Mouse (Mus musculus) WW6 (cell line): ENCODE data around the gene Atp11a.

Experiments used
- DNase-seq: peaks from one replicate; pipeline ENCODE4 v3.0.0-alpha.2; 2013; ENCODE audit warnings: low read depth, low spot score

Atp11a gene

DNA sequence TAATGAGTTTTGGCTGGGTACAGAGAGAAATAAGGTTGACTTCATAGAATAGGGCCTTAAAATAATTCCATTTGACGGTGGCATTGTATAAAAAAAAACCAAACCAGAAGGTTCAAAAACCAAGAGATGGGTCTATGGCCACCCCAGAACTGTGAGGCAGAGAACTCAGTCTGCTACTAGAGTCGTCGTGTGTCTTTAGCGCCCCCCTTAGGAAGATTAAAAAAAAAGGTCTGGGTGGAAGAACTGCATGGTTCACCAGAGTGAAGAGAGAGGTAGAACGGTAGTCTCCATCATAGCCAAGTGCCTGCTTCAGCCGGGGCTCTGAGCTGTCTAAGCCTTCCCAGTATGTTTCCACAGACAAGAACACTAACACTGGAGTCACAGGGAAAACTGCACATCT, 54.4 kb downstream of the Atp11a start:
- DNase-seq, result no peak

GRCm38 (mm10) chr8:12816412-12816811, 59.6 kb downstream of the Atp11a start:
- DNase-seq, result no peak

- DNase-seq, result no peak
Measured at GRCm38 (mm10) chr8:12822892-12823291, 66.1 kb downstream of the Atp11a start.

DNA sequence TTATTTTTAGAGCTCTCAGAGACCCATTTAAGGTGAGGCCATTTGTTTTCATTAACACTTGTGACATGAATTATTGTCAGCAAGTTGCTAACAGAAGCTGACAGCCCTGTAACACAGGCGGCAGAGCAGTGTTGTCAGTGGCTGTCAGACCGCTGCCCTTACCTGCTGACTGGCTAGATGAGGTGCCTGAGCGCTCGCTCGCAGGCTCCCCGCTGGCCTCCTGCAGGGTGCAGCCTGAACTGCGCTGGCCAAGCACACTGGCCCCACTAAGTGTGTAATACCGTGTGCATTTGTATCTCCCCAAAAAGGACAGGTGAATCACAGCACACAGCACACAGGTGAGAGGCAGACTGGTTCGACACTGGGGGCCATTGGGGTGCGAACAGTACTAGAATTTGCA, 67.7 kb downstream of the Atp11a start:
- no peak for DNase-seq

DNA sequence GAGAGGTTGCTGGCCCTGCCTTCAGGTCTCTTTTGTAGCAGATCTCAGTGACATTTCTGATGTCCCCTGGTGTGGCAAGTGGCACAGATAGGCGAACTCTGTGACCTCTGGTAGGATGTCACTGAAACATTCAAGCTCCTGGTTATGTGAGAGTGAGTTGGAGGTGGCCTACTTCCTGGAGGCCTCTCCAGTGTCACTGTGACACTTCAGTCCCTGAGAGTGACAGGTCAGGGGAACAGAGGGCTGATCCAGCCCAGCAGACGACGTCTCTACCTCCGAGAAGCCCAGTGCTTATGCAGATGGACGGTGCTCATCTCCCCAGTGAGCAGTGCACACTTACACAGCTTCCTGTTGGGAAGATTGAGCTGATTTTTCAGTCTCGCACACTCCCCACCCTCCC, 68.4 kb downstream of the Atp11a start:
- no peak for DNase-seq

DNA sequence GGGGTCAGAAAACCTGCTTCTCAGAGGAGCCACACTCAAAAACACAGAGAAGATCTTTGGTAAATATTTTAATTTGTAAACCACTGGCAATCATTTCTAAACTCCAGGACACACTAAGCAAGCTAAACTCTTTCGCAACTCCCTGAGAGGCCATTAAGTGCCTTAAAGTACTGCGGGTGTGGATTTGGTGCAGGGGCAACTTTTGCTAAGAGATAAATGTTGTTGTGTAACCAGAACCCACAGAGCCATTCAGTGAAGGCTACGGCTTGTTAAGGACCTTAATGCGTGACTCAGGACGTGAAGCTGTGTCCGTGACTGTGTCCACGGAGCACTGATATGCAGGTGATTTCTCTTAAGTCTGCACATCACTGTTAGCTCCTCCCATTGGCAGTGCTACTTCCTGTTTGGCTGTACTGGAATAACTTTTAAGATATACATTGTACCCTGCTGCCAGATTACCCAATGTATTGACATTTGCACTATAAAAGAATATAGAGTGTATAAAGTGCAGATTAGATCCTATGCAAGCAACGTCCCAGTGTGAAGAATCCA, 68.9 kb downstream of the Atp11a start:
- DNase-seq, result no peak

DNA sequence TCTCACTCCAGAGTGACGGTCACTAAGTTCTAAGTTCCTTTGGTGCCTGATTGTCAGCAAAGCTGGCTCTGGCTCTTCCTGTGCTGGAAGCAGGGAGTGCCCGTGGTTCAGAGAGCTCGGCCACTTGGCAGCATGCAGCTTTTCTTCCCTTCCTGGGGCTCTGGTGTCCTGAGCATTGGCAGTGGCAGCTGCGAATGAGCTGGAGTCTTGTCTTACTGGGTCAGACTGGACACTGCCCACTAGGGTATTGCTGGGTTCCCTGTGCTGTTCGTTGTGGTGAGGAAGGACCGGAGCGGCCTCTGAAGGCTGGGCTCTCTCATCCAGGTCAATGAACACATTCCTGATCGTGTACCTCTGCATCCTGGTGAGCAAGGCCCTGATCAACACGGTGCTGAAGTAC, 70.3 kb downstream of the Atp11a start:
- no peak for DNase-seq

DNA sequence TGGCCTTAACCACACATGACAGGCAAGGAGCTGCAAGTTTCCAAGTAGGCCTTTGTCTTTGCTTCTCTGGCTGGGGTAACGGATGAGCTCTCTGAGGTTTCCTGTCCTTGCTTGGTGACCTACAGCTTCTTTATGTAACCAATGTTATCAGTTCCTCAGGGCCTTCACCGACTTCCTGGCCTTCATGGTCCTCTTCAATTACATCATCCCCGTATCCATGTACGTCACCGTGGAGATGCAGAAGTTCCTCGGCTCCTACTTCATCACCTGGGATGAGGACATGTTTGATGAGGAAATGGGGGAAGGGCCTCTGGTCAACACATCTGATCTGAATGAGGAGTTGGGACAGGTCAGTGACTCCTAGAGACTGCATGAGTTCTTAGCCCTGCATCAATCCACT, 71.5 kb downstream of the Atp11a start:
- DNase-seq, result no peak

GRCm38 (mm10) chr8:12829381-12829780, 72.6 kb downstream of the Atp11a start:
- no peak for DNase-seq

DNA sequence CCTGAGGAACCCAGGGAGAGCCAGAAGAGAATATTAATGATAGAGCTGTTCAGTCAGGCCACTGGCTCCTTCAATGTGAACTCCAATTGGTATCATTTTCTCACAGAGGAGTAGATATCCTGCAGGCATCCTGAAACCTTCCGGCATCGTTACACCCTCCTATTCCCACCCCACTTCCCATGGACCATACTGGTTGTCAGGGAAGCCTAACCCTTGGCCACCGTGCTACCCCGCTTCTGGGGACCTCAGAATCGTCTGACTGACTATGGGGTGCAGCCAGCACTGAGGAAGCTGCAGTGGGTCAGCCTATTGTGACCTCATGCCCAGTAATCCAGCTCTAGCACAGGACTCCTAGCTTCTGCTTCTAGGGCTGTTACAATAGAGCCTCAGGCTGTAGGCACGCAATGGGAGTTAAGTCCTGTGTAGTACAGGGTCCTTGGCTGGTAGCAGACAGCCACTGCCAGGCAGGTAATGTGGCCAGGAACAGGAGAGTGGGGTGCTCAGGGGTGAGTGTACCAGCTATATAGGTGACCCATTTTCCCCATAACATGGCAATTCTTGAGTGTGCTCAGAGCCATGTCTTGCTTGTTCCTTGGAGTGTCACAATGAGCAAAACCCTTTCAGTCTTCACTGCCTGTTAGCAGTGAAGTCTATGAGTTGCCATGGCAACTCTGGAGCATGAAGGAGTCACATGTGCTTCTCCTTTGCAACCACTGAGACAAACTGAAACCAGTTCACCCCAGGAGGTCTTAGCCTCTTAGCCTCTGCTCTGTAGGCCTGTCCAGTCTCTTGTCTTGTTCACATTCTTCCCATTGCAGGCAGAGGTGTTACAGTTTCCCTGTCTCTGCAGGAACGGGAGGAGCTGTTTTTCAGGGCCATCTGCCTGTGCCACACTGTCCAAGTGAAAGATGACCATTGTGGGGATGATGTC, 75.1 kb downstream of the Atp11a start:
- DNase-seq, result no peak

- DNase-seq, result no peak
Measured at GRCm38 (mm10) chr8:12833616-12834015, 76.8 kb downstream of the Atp11a start.

DNA sequence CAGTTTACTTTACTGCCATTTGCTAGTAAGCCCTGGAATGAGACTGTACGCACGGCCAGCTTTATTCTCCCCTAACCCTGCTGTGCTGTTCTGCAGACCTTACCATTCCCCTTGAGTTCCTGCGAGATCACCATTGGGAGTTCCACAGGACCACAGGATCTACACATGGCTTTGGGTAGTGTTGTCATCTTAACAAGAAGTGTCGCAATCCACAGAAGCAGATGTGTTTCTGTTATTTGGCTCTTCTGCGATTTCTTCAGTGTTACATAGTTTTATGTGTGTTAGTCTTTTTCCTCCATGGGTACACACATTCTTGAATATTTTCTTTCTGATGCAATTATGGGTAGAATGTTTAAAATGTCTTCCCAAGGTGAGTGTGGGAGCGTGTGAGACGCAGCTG, 84.0 kb downstream of the Atp11a start:
- no peak for DNase-seq

GRCm38 (mm10) chr8:12842342-12842995, 85.7 kb downstream of the Atp11a start:
- no peak for DNase-seq

DNA sequence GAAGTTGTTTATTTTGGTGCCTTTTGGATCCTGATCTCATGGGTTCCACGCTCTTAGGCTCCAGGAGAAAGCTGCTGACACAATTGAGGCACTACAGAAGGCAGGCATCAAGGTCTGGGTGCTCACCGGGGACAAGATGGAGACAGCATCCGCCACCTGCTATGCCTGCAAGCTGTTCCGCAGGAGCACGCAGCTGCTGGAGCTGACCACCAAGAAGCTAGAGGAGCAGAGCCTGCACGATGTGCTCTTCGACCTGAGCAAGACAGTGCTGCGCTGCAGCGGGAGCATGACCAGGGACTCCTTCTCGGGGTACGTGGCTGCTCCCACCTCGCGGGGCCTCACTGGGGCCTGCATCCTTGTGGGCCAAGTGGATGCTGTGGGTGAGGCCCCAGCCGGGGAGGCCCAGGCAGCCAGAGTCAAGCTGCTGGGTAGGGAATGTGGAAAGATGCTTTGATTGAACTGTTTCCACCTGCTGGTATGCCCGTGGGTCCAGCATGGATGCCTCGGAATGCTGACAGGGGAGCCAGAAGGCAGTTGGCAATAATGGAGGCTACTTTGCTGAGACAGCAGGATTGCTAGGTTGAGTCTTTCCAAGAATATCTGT, 87.6 kb downstream of the Atp11a start:
- DNase-seq, result no peak

DNA sequence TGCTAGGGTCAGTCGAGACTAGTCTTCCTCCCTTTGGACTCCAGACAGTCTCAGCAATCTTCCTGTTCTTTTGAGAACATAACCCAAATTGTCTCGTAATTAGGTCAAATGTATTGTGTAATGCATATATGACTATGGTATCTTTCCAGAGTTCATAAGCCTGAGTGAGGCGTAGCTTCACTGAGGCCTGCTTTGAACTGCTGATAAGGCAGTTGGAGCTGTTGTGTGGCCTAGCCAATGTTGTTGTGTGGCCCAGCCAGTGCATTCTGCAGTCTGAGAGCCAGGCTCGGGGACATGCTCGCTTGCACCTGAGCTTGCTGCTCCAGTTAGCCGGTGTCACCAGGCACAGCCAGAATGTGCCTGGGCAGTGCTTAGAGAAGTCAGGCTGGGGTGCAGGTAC, 89.6 kb downstream of the Atp11a start:
- no peak for DNase-seq

DNA sequence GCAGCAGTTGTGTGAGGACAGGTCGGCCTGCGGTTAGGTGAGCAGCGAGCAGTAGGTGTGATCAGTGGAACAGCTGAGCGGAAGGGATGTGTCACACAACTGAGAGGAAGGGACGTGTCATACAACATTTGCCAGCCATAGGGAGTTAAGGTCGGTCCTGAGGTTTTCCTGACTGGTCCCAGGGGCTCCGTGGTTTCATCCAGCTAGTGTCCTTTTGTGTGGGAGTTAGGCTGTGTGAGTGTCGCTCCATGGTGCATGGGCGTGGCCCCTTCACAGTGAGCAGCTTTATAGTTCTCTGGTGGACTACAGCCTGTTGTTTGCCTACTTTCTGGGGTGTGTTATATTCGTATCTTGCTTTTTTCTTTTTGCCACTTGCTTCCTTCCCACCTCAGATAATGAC, 94.4 kb downstream of the Atp11a start:
- no peak for DNase-seq

DNA sequence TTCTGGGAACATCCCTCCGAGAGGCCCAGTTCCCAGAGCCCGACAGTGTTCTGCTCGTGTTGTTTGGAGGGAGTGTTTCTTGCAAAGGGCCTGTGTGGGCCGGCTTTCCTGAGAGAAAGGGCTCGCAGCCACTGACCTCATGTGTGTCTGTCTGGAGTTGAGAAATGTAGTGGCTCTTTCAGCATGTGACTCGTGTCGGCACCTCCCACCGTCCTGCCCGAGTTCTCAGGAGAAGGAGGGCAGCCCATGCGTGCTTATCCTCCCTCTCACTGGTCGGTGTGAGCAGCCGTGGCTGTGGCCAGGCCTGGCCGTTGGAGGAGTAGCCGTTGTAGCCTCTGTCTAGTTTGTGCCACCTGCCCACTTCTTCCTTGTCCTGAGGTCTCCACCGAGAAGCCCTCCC, 99.2 kb downstream of the Atp11a start:
- DNase-seq, result no peak

- DNase-seq, result no peak
Measured at GRCm38 (mm10) chr8:12863061-12863460, 106.2 kb downstream of the Atp11a start.

DNA sequence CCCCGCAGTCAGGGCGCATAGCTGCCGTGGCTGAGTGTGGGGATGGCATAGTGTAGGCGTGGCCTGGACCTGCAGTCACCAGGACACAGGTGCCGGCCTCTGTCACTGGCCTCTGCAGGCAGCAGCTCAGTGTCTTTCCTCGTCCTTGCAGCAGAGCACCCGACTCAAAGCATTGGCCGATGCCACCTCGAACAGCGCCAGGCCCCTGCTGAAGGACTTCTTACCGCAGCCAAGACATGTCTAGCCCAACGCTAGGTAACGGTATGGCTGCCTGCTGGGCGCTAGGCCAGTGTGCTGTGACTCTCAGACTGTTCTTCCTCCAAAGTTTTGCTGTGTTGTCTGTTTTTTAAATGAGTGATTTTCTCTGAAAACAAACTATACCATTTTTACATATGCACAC, 106.8 kb downstream of the Atp11a start:
- DNase-seq, result no peak

- no peak for DNase-seq
Measured at GRCm38 (mm10) chr8:12865790-12866189, 109.0 kb downstream of the Atp11a start.

DNA sequence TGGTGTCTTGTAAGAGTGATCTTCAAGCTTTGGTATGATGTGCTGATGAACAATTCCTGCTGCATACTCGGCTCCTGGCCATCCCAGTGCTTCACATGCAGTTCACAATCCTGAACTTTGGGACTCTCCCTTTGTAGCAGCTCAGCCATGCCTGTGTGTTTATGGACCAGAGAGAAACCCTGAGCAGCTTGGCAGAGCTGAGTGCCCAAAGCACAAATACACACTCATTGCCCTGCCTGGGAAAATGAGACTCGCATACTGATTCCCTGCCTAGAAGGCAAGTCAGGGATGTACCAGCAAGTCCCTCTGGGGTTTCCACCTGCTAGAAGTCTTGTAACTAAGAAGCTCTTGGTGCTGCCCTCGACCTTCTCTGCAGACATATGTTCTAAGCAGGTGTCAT, 112.8 kb downstream of the Atp11a start:
- no peak for DNase-seq

DNA sequence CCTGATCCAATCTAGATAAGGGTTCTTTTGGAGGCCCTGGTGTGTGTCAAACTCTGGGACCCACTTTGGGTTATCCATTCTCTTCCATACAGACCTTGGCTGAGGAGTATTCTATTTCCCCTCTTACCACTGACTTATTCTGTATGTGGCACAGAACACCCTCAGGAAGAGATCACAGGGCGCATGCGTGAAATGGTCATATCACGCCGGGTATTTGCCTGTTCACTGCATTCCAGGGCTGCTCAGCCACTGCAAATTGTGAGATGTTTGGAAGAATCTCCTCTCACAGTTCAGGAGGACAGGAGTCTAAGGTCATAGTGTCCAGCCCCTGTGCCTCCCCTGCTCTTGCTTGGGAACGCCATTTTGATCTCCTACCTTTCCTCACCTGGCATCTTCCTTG, 113.8 kb downstream of the Atp11a start:
- DNase-seq, result no peak
